Mouse (Mus musculus) induced T-regulatory cell, adult 2 months (primary cell): ENCODE data around the gene Mnx1.

Experiments
- DNase-seq: peaks from one replicate; pipeline ENCODE4 v3.0.0-alpha.2; 2012; ENCODE audit warnings: low read depth

Gene Mnx1

GRCm38 (mm10) chr5:29478208-29479197 lies at the start of gene Mnx1:
Gene Mnx1, minus strand, starts transcription at chr5:29478470.
- DNase-seq = no peak

- DNase-seq = no peak
These were observed 38.2 kb upstream of the Mnx1 start for GRCm38 (mm10) chr5:29516432-29516831.

- DNase-seq = no peak
These were observed 37.6 kb upstream of the Mnx1 start for GRCm38 (mm10) chr5:29515888-29516287.

GRCm38 (mm10) chr5:29507013-29507412 lies 28.7 kb upstream of the Mnx1 start:
- no peak for DNase-seq

GRCm38 (mm10) chr5:29487321-29487720 lies 9.1 kb upstream of the Mnx1 start:
- DNase-seq = no peak

GRCm38 (mm10) chr5:29485941-29486320 lies 7.7 kb upstream of the Mnx1 start:
- no peak for DNase-seq

- no peak for DNase-seq
These were observed 7.0 kb upstream of the Mnx1 start for GRCm38 (mm10) chr5:29484965-29485940.

- no peak for DNase-seq
These were observed 5.5 kb upstream of the Mnx1 start for GRCm38 (mm10) chr5:29483801-29484200.

- DNase-seq = no peak
These were observed 926 bp upstream of the Mnx1 start for GRCm38 (mm10) chr5:29479198-29479593.

GRCm38 (mm10) chr5:29477474-29478207 lies 629 bp downstream of the Mnx1 start:
- DNase-seq = no peak

- no peak for DNase-seq
These were observed 2.2 kb downstream of the Mnx1 start for GRCm38 (mm10) chr5:29476021-29476420.

GRCm38 (mm10) chr5:29475556-29475955 lies 2.7 kb downstream of the Mnx1 start:
- no peak for DNase-seq

GRCm38 (mm10) chr5:29475041-29475440 lies 3.2 kb downstream of the Mnx1 start:
- no peak for DNase-seq

- no peak for DNase-seq
These were observed 3.9 kb downstream of the Mnx1 start for GRCm38 (mm10) chr5:29474246-29474960.

- no peak for DNase-seq
These were observed 4.6 kb downstream of the Mnx1 start for GRCm38 (mm10) chr5:29473551-29474245.

GRCm38 (mm10) chr5:29471855-29472665 lies 6.2 kb downstream of the Mnx1 start:
- no peak for DNase-seq

GRCm38 (mm10) chr5:29471396-29471795 lies 6.9 kb downstream of the Mnx1 start:
- DNase-seq = no peak

- no peak for DNase-seq
These were observed 7.3 kb downstream of the Mnx1 start for GRCm38 (mm10) chr5:29470851-29471394.

- no peak for DNase-seq
These were observed 8.0 kb downstream of the Mnx1 start for GRCm38 (mm10) chr5:29470271-29470670.
